Mouse (Mus musculus): ENCODE data around the gene Dtnb.

- TF ChIP-seq CTCF (IDR thresholded peaks at IDR 0.05; ENCODE audit: control insufficient read depth, insufficient read depth, insufficient read length), result no peak
- no peak for TF ChIP-seq MYOD1 (IDR thresholded peaks at IDR 0.05; ENCODE audit: control insufficient read depth, insufficient read length, low read depth)
- no peak for TF ChIP-seq CEBPB (IDR thresholded peaks at IDR 0.05; ENCODE audit: low read depth)
- no peak for TF ChIP-seq MAX (IDR thresholded peaks at IDR 0.05)
Observed at GRCm38 (mm10) chr12:3572581-3573397, 608 bp downstream of the Dtnb start.

Data from C2C12 (cell line).